Mouse (Mus musculus): ENCODE data around the gene Snw1. TPM values are rescaled to one million over a fixed set of nuclear protein-coding genes. Genes with fewer than 3 reads are reported as not detected.

The Snw1 gene
- total and polyA plus RNA-seq, 2 experiments from 2014 or later = 72.2 to 95.6 TPM

DNA sequence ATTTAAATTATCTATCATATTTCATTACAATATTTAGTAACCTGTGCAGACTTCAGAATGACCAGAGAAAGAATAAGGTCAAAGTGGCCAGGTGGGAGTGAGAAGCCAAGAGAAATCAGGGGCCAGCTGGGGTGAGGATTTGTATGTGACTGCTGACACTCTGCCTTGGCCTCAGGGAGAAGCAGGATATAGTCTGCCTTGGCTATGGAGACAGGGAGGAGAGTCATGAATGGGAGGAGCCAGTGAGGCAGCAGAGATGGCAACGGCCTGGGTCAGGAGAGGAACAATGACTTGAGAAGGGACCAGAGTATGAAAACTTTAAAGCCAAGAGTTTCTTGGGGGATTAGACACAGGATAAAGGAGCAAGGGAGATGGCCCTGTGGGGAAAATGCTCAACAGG, 48.4 kb downstream of the Snw1 start:
- Histone ChIP-seq H3K27ac (ENCODE audit: low read depth, low read length) (no peak overlapping the region), H3K27me3 (ENCODE audit: insufficient read depth, low read length) (no peaks in the 10 kb centered on the region), H3K36me3 (ENCODE audit: insufficient read depth) (peaks cover 23% of the 10 kb centered on the region), H3K4me2 (ENCODE audit: low read depth) (no peak overlapping the region), H3K9ac (no peak overlapping the region), H3K4me3 (ENCODE audit: low read depth, low read length) (no peak overlapping the region), H3K9me3 (ENCODE audit: low read length) (no peaks in the 10 kb centered on the region), H3K4me1 (ENCODE audit: insufficient read depth) (peaks cover 6% of the 10 kb centered on the region)
- TF ChIP-seq CTCF (IDR thresholded peaks at IDR 0.05; ENCODE audit: low read depth) = no peak
- 7% methylated on average over 1 of the region's 1 CpGs for WGBS
- DNase-seq = no peak
- no peak for ATAC-seq

DNA sequence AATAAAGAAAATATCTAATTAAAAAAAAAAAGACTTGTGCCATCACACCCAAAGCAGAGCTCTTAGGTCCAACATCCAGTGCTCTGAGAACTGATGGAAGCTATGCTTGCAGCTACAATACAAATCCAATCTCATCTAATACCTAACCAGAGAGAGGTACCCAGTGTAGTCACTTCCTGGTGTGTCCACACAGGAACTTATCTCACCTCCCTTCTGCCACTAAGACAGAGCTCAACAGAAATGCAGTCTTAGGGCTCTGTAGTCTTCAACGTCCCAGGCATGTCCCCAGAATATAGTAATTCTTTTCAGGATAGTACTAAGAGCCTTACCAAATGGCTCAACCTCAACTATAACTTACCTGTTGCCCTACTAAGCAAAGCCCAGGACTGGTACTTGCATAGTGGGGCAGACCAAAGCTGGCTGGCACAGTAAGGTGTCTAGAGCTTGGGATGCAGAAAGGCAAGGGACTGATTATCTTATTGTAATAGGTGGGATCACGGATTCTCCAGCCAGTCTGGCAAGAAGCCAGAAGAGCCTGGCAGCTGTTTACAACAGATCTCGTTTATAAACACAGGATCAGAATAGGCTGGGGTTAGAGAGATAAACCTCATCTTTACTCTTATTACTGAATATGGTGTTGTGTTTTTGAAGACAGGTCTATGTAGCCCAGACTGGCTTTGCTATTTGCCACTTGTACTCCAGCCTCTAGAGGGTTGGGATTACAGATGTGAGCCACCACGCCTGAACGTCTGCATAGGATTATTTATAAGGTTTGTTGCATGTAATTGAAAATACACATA, 50.2 kb downstream of the Snw1 start:
- Histone ChIP-seq H3K36me3 (ENCODE audit: insufficient read depth) (peaks cover 7% of the 10 kb centered on the region), H3K4me1 (ENCODE audit: insufficient read depth) (peaks cover 6% of the 10 kb centered on the region), H3K9ac (no peak overlapping the region), H3K4me3 (ENCODE audit: low read depth, low read length) (no peak overlapping the region), H3K4me2 (ENCODE audit: low read depth) (no peak overlapping the region), H3K27ac (ENCODE audit: low read depth, low read length) (no peak overlapping the region), H3K27me3 (ENCODE audit: insufficient read depth, low read length) (no peaks in the 10 kb centered on the region), H3K9me3 (ENCODE audit: low read length) (no peaks in the 10 kb centered on the region)
- DNase-seq = no peak
- no peak for ATAC-seq
- 55% methylated on average over 5 of the region's 5 CpGs for WGBS
- TF ChIP-seq CTCF (IDR thresholded peaks at IDR 0.05; ENCODE audit: low read depth) = no peak

DNA sequence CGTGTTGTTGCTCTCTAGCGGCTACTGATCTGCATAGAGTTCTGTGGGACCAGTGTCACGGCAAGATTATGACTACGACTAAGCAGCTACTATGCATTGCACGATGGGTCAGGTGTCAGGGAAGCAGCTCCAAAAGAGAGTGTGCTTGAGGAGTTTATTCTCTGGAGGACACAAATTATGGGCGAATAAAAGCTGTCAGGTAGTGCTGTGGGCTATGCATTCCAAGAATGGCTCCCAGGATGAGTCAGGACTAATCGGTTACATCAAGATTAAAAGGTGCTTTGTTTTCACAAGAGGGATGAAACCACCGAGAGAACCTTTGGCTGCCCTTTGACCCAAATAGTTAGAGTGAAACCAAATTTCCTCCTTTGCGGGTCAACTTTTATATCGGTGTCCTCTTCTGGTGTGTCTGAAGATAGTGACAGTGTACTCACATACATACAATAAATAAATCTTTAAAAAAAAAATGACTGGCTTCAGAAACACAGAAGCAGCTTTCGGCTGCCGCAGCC, 52.0 kb downstream of the Snw1 start:
- Histone ChIP-seq H3K36me3 (ENCODE audit: insufficient read depth) (no peaks in the 10 kb centered on the region), H3K4me2 (ENCODE audit: low read depth) (no peak overlapping the region), H3K4me3 (ENCODE audit: low read depth, low read length) (no peak overlapping the region), H3K27me3 (ENCODE audit: insufficient read depth, low read length) (no peaks in the 10 kb centered on the region), H3K27ac (ENCODE audit: low read depth, low read length) (no peak overlapping the region), H3K9me3 (ENCODE audit: low read length) (no peaks in the 10 kb centered on the region), H3K4me1 (ENCODE audit: insufficient read depth) (peaks cover 6% of the 10 kb centered on the region), H3K9ac (no peak overlapping the region)
- DNase-seq (no peak), ATAC-seq (no peak)
- WGBS = 77% methylated on average over 12 of the region's 12 CpGs
- no peak for TF ChIP-seq CTCF (IDR thresholded peaks at IDR 0.05; ENCODE audit: low read depth)

DNA sequence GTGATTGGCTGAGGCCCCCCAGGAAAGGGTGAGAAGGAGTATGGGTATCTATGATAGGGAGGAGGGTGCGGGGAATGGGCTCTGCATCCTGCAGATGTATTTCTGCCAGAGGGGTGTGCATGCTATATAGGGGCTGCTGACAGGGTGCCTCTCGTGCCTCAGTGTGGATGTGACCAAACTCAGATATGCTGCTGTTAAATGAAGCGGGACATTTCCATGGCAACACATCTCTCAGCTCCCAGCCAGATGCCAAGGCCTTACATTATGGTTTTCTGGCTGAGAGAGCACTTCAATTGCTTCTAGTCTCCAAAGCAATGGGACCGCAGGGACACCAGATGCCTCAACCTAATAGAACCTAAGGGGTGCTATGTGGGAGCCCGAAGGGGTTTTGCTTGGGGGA, 53.2 kb downstream of the Snw1 start:
- TF ChIP-seq CTCF (IDR thresholded peaks at IDR 0.05; ENCODE audit: low read depth) = no peak
- Histone ChIP-seq H3K27ac (ENCODE audit: low read depth, low read length) (peak overlapping the region; percentile 75), H3K27me3 (ENCODE audit: insufficient read depth, low read length) (no peaks in the 10 kb centered on the region), H3K36me3 (ENCODE audit: insufficient read depth) (no peaks in the 10 kb centered on the region), H3K9ac (no peak overlapping the region), H3K4me2 (ENCODE audit: low read depth) (no peak overlapping the region), H3K9me3 (ENCODE audit: low read length) (no peaks in the 10 kb centered on the region), H3K4me3 (ENCODE audit: low read depth, low read length) (no peak overlapping the region), H3K4me1 (ENCODE audit: insufficient read depth) (peaks cover 6% of the 10 kb centered on the region)
- peak; percentile 69 for DNase-seq
- WGBS = 27% methylated on average over 5 of the region's 5 CpGs
- peak; percentile 89 for ATAC-seq

DNA sequence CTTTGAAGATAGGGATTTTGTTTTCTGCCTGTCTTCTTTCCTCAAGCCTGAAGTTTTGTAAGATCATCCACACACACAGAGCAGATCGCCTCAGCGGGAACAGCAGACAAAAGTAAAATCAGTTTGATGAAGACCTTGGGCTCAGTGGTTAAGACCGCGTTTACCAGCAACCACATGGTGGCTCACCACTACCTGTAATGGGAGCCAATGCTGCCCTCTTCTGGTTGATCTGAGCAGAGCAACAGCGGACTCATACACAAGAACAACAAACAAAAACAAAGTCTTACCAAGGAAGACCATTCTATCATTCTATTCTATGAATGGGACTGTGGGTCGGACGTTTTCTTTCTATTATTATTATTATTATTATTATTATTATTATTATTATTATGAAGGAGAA, 55.4 kb downstream of the Snw1 start:
- H3K9me3 ChIP-seq (ENCODE audit: low read length) = no peaks in the 10 kb centered on the region
- H3K27ac ChIP-seq (ENCODE audit: low read depth, low read length) = no peak overlapping the region
- no peak for ATAC-seq
- H3K27me3 ChIP-seq (ENCODE audit: insufficient read depth, low read length) = no peaks in the 10 kb centered on the region
- H3K4me2 ChIP-seq (ENCODE audit: low read depth) = no peak overlapping the region
- peaks cover 6% of the 10 kb centered on the region for H3K4me1 ChIP-seq (ENCODE audit: insufficient read depth)
- no peak overlapping the region for H3K9ac ChIP-seq
- peak; percentile 72 for TF ChIP-seq CTCF (IDR thresholded peaks at IDR 0.05; ENCODE audit: low read depth)
- no peak overlapping the region for H3K4me3 ChIP-seq (ENCODE audit: low read depth, low read length)
- no peaks in the 10 kb centered on the region for H3K36me3 ChIP-seq (ENCODE audit: insufficient read depth)
- peak; percentile 43 for DNase-seq
- 40% methylated on average over 7 of the region's 7 CpGs for WGBS

DNA sequence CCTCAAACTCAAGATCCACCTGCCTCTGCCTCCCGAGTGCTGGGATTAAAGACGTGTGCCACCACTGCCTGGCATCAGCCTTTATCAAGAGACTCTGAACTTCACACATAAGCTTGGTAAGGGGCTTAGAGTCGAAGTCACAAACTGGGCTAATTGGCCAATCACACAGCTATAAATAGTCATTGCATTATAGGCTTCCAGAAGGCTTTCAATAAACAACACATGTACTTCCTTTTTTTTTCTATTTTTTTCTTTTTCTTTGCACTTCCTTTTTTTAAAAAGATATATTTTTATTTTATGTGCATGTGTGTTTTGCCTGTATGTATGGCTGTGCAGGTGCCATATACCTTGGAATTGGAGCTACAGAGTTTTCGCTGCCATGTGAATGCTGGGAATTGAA, 56.7 kb downstream of the Snw1 start:
- TF ChIP-seq CTCF (IDR thresholded peaks at IDR 0.05; ENCODE audit: low read depth) = no peak
- 62% methylated on average over 4 of the region's 4 CpGs for whole genome bisulfite sequencing

DNA sequence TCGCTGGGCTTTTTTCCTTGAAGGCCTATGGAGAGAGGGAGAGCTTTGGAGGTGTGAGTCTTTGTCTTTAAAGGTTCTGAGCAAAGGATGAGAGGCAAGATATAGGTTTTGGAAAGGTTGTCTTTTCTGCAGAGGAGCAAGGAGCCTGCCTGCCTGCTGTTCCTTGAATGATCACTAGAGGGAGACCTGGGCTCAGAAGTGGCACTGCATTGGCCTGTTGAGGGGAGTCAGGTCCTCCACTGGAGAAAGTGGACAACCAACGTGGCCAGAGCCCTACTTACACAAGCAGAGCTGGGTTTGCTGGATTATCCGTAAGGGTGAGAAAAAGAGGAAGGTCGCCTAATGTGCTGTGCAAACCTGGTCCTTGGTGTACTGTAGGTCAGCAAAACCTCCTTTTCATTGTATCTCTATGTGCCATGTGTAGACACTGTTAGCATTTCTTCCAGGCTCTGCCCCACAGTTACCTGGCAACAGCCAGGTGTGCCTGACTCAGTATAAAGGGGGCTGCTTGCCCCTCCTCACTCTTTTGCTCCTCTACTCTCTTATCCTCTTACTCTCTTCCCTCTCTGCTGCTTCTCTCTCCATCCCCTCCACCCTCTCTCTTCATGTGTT, 58.8 kb downstream of the Snw1 start:
- Histone ChIP-seq H3K27me3 (ENCODE audit: insufficient read depth, low read length) (no peaks in the 10 kb centered on the region), H3K9me3 (ENCODE audit: low read length) (no peaks in the 10 kb centered on the region), H3K4me2 (ENCODE audit: low read depth) (no peak overlapping the region), H3K36me3 (ENCODE audit: insufficient read depth) (no peaks in the 10 kb centered on the region), H3K27ac (ENCODE audit: low read depth, low read length) (no peak overlapping the region), H3K4me1 (ENCODE audit: insufficient read depth) (no peaks in the 10 kb centered on the region), H3K4me3 (ENCODE audit: low read depth, low read length) (no peak overlapping the region), H3K9ac (no peak overlapping the region)
- peak; percentile 76 for DNase-seq
- WGBS = 33% methylated on average over 4 of the region's 4 CpGs
- ATAC-seq = peak; percentile 82
- peak; percentile 88 for TF ChIP-seq CTCF (IDR thresholded peaks at IDR 0.05; ENCODE audit: low read depth)

More for the DNA sequence above, 56.7 kb downstream of the Snw1 start:
- Histone ChIP-seq H3K4me1 (ENCODE audit: insufficient read depth) (peaks cover 6% of the 10 kb centered on the region), H3K4me3 (ENCODE audit: low read depth, low read length) (no peak overlapping the region), H3K9me3 (ENCODE audit: low read length) (no peaks in the 10 kb centered on the region), H3K36me3 (ENCODE audit: insufficient read depth) (no peaks in the 10 kb centered on the region), H3K9ac (no peak overlapping the region), H3K27me3 (ENCODE audit: insufficient read depth, low read length) (no peaks in the 10 kb centered on the region), H3K4me2 (ENCODE audit: low read depth) (no peak overlapping the region), H3K27ac (ENCODE audit: low read depth, low read length) (no peak overlapping the region)
- DNase-seq = no peak
- no peak for ATAC-seq

Measured in forebrain, postnatal 0 days (tissue).